ENCODE assay signal across 8 mouse cellular contexts in genomic region chr6:125009129-125009180, GRCm38 (mm10). TPM values are rescaled to one million over a fixed set of nuclear protein-coding genes. Genes with fewer than 3 reads are reported as not detected.
A peak's percentile ranks its signal among the peaks of the same experiment; 100 is the strongest.
DNase-seq lines count a peak whose midpoint lies in the region; ATAC-seq lines count a peak whose summit lies in the region.

Gene Zfp384 (plus strand): TSS chr6:125009145.

- H3K4me2 ChIP-seq in heart, embryonic 14.5 days (ENCODE audit: low read length), result peak within 1 kb of the TSS; percentile 83
- H3K4me2 ChIP-seq in neural tube, embryonic 13.5 days, result peak within 1 kb of the TSS; percentile 93

- peaks cover 7% of the 10 kb centered on the region; the same call in 1 of the 2 replicates for H3K27me3 ChIP-seq in embryonic facial prominence, embryonic 10.5 days (replicated peaks; ENCODE audit: low read depth, poor library complexity, severe bottlenecking)
- no peaks in the 10 kb centered on the region for H3K27me3 ChIP-seq in heart, embryonic 14.5 days (ENCODE audit: control insufficient read depth, insufficient read depth, low read length)
- H3K27me3 ChIP-seq in neural tube, embryonic 13.5 days, result no peaks in the 10 kb centered on the region

- peak within 1 kb of the TSS; percentile 93 for H3K4me3 ChIP-seq in embryonic facial prominence, embryonic 10.5 days
- peak within 1 kb of the TSS; percentile 70 to 82 for H3K4me3 ChIP-seq in heart, embryonic 14.5 days (ENCODE audit: control insufficient read depth in 1 of 2, insufficient read depth in 1 of 2, low read depth in 1 of 2, low read length in 2 of 2)
- H3K4me3 ChIP-seq in neural tube, embryonic 13.5 days, result peak within 1 kb of the TSS; percentile 75

- peaks cover 29% of the 10 kb centered on the region for H3K4me1 ChIP-seq in embryonic facial prominence, embryonic 10.5 days
- H3K4me1 ChIP-seq in heart, embryonic 14.5 days (ENCODE audit: control insufficient read depth in 2 of 2, insufficient read depth in 2 of 2, low read length in 2 of 2), result peaks cover 6 to 26% of the 10 kb centered on the region in 2 experiments; a peak in 3 of 4 replicates
- H3K4me1 ChIP-seq in neural tube, embryonic 13.5 days (replicated peaks), result peaks cover 43% of the 10 kb centered on the region

- peak within 1 kb of the TSS; percentile 95 for H3K9ac ChIP-seq in heart, embryonic 14.5 days (ENCODE audit: low read length)
- H3K9ac ChIP-seq in neural tube, embryonic 13.5 days, result peak within 1 kb of the TSS; percentile 98

- peak within 1 kb of the TSS; percentile 99 for H3K27ac ChIP-seq in embryonic facial prominence, embryonic 10.5 days (replicated peaks)
- H3K27ac ChIP-seq in heart, embryonic 14.5 days (replicated peaks in 1 of 2; ENCODE audit: control insufficient read depth in 1 of 2, insufficient read depth in 1 of 2, low read depth in 2 of 2, low read length in 2 of 2), result peak within 1 kb of the TSS; percentile 83 to 98
- H3K27ac ChIP-seq in neural tube, embryonic 13.5 days (replicated peaks), result peak within 1 kb of the TSS; percentile 98

- no peak for DNase-seq in layer of hippocampus, adult 8-10 months (ENCODE audit: low spot score in 2 of 2)
- DNase-seq in layer of hippocampus, adult 9-11 months, result no peak
- DNase-seq in embryonic facial prominence, embryonic 10.5 days (ENCODE audit: low spot score), result no peak
- no peak for DNase-seq in left cerebral cortex, postnatal 36 days (ENCODE audit: low spot score in 2 of 2)
- DNase-seq in thymus, postnatal 14 days, result no peak
- DNase-seq in thymus, postnatal 4 days, result no peak

- intact Hi-C loops in left cerebral cortex, postnatal 36 days (cut with DNase I), result loop anchor here (1.0 to 10.0 kb wide), 3 partner anchors 30 to 92 kb away; partner anchors contain the start of gene Ing4

- 0% methylated on average over 3 of the region's 3 CpGs for WGBS in embryonic facial prominence, embryonic 10.5 days
- WGBS in heart, embryonic 14.5 days, result 0% methylated on average over 3 of the region's 3 CpGs
- 0% methylated on average over 3 of the region's 3 CpGs for WGBS in neural tube, embryonic 13.5 days

- no peak for ATAC-seq in heart, embryonic 14.5 days (ENCODE audit: insufficient number of reproducible peaks, insufficient read depth, low FRiP score, low read depth)
- no peak for ATAC-seq in neural tube, embryonic 13.5 days (ENCODE audit: low read depth)

- H3K36me3 ChIP-seq in embryonic facial prominence, embryonic 10.5 days (replicated peaks), result peaks cover 33% of the 10 kb centered on the region
- peaks cover 34% of the 10 kb centered on the region for H3K36me3 ChIP-seq in heart, embryonic 14.5 days (ENCODE audit: control insufficient read depth, insufficient read depth, low read length)
- H3K36me3 ChIP-seq in neural tube, embryonic 13.5 days, result peaks cover 27% of the 10 kb centered on the region

- H3K9me3 ChIP-seq in embryonic facial prominence, embryonic 10.5 days, result no peaks in the 10 kb centered on the region
- no peaks in the 10 kb centered on the region for H3K9me3 ChIP-seq in heart, embryonic 14.5 days (ENCODE audit: control insufficient read depth, low read length)
- no peaks in the 10 kb centered on the region for H3K9me3 ChIP-seq in neural tube, embryonic 13.5 days

RNA-seq across cellular contexts. Expression of gene Zfp384, which starts in this region (rescaled TPM):
- total RNA-seq in layer of hippocampus, adult 8-10 months (2022), result 10 to 100 TPM; 44.6 to 54.5 (median 50.6) TPM
- 9.4 and 11.0 TPM in 2 replicates for polyA plus RNA-seq in embryonic facial prominence, embryonic 10.5 days (2016; fragmentation: Nextera tagmentation; extraction: Ambion mirVana)
- polyA plus RNA-seq in heart, embryonic 14.5 days (2014; fragmentation: Nextera tagmentation; extraction: Ambion mirVana), result 6.6 and 7.2 TPM in 2 replicates
- total RNA-seq in left cerebral cortex, postnatal 36 days (2021), result 10 to 100 TPM; 33.3 to 52.7 TPM
- 20.0 and 23.2 TPM in 2 replicates for polyA plus RNA-seq in neural tube, embryonic 13.5 days (2015; fragmentation: Nextera tagmentation; extraction: Ambion mirVana)
